Mouse (Mus musculus): ENCODE measurements around the gene Map7d1. TPM values are rescaled to one million over a fixed set of nuclear protein-coding genes. Genes with fewer than 3 reads are reported as not detected.

The Map7d1 gene
- 59.9 and 60.4 TPM in 2 replicates for polyA plus RNA-seq (2015; fragmentation: Nextera tagmentation; extraction: Ambion mirVana)

GRCm38 (mm10) chr4:126256131-126256791 is at the start of gene Map7d1:
Gene Map7d1 (minus strand): TSS chr4:126256343.
- peak within 1 kb of the TSS; percentile 88 for H3K4me2 ChIP-seq (replicated peaks)
- peaks cover 81% of the 10 kb centered on the region for H3K4me1 ChIP-seq
- H3K27me3 ChIP-seq = no peaks in the 10 kb centered on the region
- ATAC-seq (ENCODE audit: insufficient number of reproducible peaks, low FRiP score, low TSS enrichment, low read depth) = peak; percentile 85
- H3K4me3 ChIP-seq (replicated peaks) = peak within 1 kb of the TSS; percentile 95
- H3K36me3 ChIP-seq = no peaks in the 10 kb centered on the region
- no peaks in the 10 kb centered on the region for H3K9me3 ChIP-seq (replicated peaks)
- peak within 1 kb of the TSS; percentile 93 for H3K9ac ChIP-seq
- WGBS = under 1% methylated on average over 59 of the region's 59 CpGs
- H3K27ac ChIP-seq (replicated peaks) = peak within 1 kb of the TSS; percentile 94

DNA sequence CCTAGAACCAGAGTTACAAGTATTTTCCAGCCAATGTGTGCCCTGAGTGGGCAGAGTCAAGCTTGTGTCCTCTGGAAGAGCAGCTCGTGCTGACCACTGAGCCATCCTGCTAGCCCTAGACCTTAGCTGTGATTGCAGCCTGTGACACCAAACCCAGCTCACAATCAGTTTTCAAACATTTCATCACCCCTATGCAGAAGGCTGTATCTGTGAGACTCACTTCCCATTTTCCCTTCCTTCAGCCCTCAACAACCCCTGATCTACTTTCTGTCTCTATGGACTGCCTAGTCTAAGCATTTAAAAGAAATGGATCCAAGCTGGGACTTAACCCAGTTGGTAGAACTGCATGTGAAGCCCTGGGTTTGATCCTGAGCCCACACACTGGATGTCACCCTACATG is 49.3 kb upstream of the Map7d1 start:
- H3K36me3 ChIP-seq = no peaks in the 10 kb centered on the region
- H3K4me3 ChIP-seq (replicated peaks) = no peak overlapping the region
- H3K27me3 ChIP-seq = peaks cover 17% of the 10 kb centered on the region
- WGBS = 79% methylated on average over 1 of the region's 1 CpGs
- no peak overlapping the region for H3K9ac ChIP-seq
- H3K27ac ChIP-seq (replicated peaks) = no peak overlapping the region
- peaks cover 25% of the 10 kb centered on the region for H3K4me1 ChIP-seq
- ATAC-seq (ENCODE audit: insufficient number of reproducible peaks, low FRiP score, low TSS enrichment, low read depth) = no peak
- no peak overlapping the region for H3K4me2 ChIP-seq (replicated peaks)
- H3K9me3 ChIP-seq (replicated peaks) = no peaks in the 10 kb centered on the region

GRCm38 (mm10) chr4:126303877-126304276 is 47.7 kb upstream of the Map7d1 start:
- H3K27me3 ChIP-seq = peaks cover 25% of the 10 kb centered on the region
- peaks cover 26% of the 10 kb centered on the region for H3K4me1 ChIP-seq
- ATAC-seq (ENCODE audit: insufficient number of reproducible peaks, low FRiP score, low TSS enrichment, low read depth) = no peak
- H3K36me3 ChIP-seq = no peaks in the 10 kb centered on the region
- no peak overlapping the region for H3K4me2 ChIP-seq (replicated peaks)
- no peak overlapping the region for H3K27ac ChIP-seq (replicated peaks)
- no peaks in the 10 kb centered on the region for H3K9me3 ChIP-seq (replicated peaks)
- WGBS = 65% methylated on average over 4 of the region's 4 CpGs
- no peak overlapping the region for H3K9ac ChIP-seq
- H3K4me3 ChIP-seq (replicated peaks) = no peak overlapping the region

GRCm38 (mm10) chr4:126301584-126302309 is 45.6 kb upstream of the Map7d1 start:
- H3K4me3 ChIP-seq (replicated peaks) = peak overlapping the region; percentile 38
- peaks cover 36% of the 10 kb centered on the region for H3K4me1 ChIP-seq
- H3K4me2 ChIP-seq (replicated peaks) = peak overlapping the region; percentile 70
- H3K27ac ChIP-seq (replicated peaks) = peak overlapping the region; percentile 65
- 15% methylated on average over 27 of the region's 27 CpGs for WGBS
- peaks cover 25% of the 10 kb centered on the region for H3K27me3 ChIP-seq
- no peaks in the 10 kb centered on the region for H3K9me3 ChIP-seq (replicated peaks)
- ATAC-seq (ENCODE audit: insufficient number of reproducible peaks, low FRiP score, low TSS enrichment, low read depth) = no peak; the same call in 1 of the 2 replicates
- H3K9ac ChIP-seq = no peak overlapping the region
- H3K36me3 ChIP-seq = no peaks in the 10 kb centered on the region; the same call in 1 of the 2 replicates

GRCm38 (mm10) chr4:126300916-126301583 is 44.9 kb upstream of the Map7d1 start:
- Histone ChIP-seq H3K4me2 (replicated peaks) (peak overlapping the region; percentile 70), H3K27me3 (peaks cover 25% of the 10 kb centered on the region), H3K9me3 (replicated peaks) (no peaks in the 10 kb centered on the region), H3K4me3 (replicated peaks) (peak overlapping the region; percentile 38), H3K36me3 (no peaks in the 10 kb centered on the region; the same call in 1 of the 2 replicates), H3K9ac (peak overlapping the region; percentile 18; the same call in 1 of the 2 replicates), H3K27ac (replicated peaks) (peak overlapping the region; percentile 65), H3K4me1 (peaks cover 43% of the 10 kb centered on the region)
- 2% methylated on average over 50 of the region's 50 CpGs for WGBS
- peak; percentile 78 for ATAC-seq (ENCODE audit: insufficient number of reproducible peaks, low FRiP score, low TSS enrichment, low read depth)

DNA sequence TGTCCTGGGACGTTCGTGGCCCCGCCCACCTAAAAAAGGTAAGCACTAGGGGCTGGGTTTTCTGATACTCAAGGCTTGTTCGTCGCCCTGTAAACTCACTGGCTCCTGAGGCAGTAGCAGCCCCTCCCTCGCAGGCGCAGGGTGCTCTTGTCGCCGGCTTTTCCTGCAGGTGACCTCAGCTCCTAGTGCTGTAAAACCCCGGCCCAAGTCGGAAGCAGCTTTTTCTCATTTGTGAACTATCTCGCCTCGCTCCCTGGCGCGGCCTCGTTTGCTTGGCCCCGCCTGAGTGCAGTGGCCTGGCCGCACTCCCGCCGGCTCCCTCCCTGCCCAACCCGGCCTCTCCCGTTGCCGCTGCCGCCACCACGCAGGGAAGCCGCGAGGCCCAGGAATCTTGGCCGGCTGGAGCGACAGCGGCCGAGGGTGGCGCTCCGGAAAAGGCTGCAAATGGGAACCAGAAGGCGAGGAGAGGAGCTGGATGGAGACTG is 40.5 kb upstream of the Map7d1 start:
- no peaks in the 10 kb centered on the region for H3K9me3 ChIP-seq (replicated peaks)
- WGBS = under 1% methylated on average over 34 of the region's 34 CpGs
- peaks cover 38% of the 10 kb centered on the region for H3K4me1 ChIP-seq
- peaks cover 18% of the 10 kb centered on the region for H3K27me3 ChIP-seq
- H3K4me3 ChIP-seq (replicated peaks) = peak overlapping the region; percentile 35
- ATAC-seq (ENCODE audit: insufficient number of reproducible peaks, low FRiP score, low TSS enrichment, low read depth) = peak; percentile 18; the same call in 1 of the 2 replicates
- peak overlapping the region; percentile 1; the same call in 1 of the 2 replicates for H3K9ac ChIP-seq
- peak overlapping the region; percentile 70 for H3K4me2 ChIP-seq (replicated peaks)
- no peaks in the 10 kb centered on the region; the same call in 1 of the 2 replicates for H3K36me3 ChIP-seq
- H3K27ac ChIP-seq (replicated peaks) = peak overlapping the region; percentile 67

DNA sequence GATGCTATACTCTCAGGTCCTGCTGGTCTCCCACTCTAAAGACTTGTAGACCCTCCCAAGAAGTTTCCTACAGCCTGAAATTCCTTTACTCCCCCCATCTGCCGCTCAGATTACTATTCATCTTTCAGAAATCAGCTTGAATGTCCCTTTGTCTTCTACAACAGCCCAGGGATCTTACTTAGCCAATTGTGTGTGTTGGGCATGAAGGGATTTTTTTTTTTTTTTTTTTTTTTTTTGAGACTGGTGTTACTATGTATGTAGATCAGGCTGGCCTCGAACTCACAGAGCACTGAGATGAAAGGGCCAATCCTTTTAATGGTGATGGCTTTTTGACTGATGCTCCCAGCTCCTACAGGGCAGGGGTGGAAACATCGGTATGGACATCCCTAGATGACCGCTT is 39.8 kb upstream of the Map7d1 start:
- no peaks in the 10 kb centered on the region for H3K9me3 ChIP-seq (replicated peaks)
- no peak overlapping the region for H3K4me3 ChIP-seq (replicated peaks)
- ATAC-seq (ENCODE audit: insufficient number of reproducible peaks, low FRiP score, low TSS enrichment, low read depth) = no peak
- no peaks in the 10 kb centered on the region; the same call in 1 of the 2 replicates for H3K36me3 ChIP-seq
- peaks cover 38% of the 10 kb centered on the region for H3K4me1 ChIP-seq
- no peak overlapping the region for H3K9ac ChIP-seq
- H3K27ac ChIP-seq (replicated peaks) = peak overlapping the region; percentile 67; the same call in 1 of the 2 replicates
- H3K4me2 ChIP-seq (replicated peaks) = no peak overlapping the region
- H3K27me3 ChIP-seq = peaks cover 13% of the 10 kb centered on the region
- 44% methylated on average over 4 of the region's 4 CpGs for WGBS

GRCm38 (mm10) chr4:126295152-126295551 is 39.0 kb upstream of the Map7d1 start:
- H3K27ac ChIP-seq (replicated peaks) = no peak overlapping the region

DNA sequence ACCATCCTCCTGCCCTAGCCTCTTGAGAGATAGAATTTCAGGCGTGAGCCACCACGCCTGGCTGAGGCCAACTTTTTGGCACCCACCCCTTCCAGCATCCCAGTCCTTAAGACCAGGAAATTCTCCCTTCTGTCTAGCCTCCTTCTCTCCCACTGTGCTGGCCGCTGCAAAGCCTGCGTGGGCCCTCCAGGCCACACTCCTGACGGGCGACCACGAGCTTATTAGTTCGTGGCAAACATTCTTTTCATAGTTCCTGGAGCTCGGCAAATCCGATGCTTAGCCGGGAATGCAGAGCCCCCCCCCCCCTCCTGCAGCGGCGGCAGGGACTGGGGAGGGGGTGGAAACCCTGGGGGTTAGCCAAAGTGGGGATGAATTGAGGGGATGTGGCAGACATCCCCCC is 35.1 kb upstream of the Map7d1 start:
- WGBS = 9% methylated on average over 13 of the region's 13 CpGs
- peak overlapping the region; percentile 10 for H3K4me2 ChIP-seq (replicated peaks)
- H3K9ac ChIP-seq = no peak overlapping the region
- peaks cover 35% of the 10 kb centered on the region for H3K4me1 ChIP-seq
- H3K9me3 ChIP-seq (replicated peaks) = no peaks in the 10 kb centered on the region
- ATAC-seq (ENCODE audit: insufficient number of reproducible peaks, low FRiP score, low TSS enrichment, low read depth) = 0 out of 2 replicates have a peak, but pooled peaks have one; percentile 8
- peaks cover 12% of the 10 kb centered on the region for H3K27me3 ChIP-seq
- no peak overlapping the region for H3K4me3 ChIP-seq (replicated peaks)
- no peaks in the 10 kb centered on the region for H3K36me3 ChIP-seq
- no peak overlapping the region; the same call in 1 of the 2 replicates for H3K27ac ChIP-seq (replicated peaks)

More at GRCm38 (mm10) chr4:126295152-126295551, 39.0 kb upstream of the Map7d1 start:
- Histone ChIP-seq H3K36me3 (no peaks in the 10 kb centered on the region; the same call in 1 of the 2 replicates), H3K4me2 (replicated peaks) (no peak overlapping the region), H3K4me1 (peaks cover 38% of the 10 kb centered on the region), H3K9ac (no peak overlapping the region), H3K9me3 (replicated peaks) (no peaks in the 10 kb centered on the region), H3K27me3 (peaks cover 6% of the 10 kb centered on the region), H3K4me3 (replicated peaks) (no peak overlapping the region)
- WGBS = 71% methylated on average over 6 of the region's 6 CpGs
- no peak for ATAC-seq (ENCODE audit: insufficient number of reproducible peaks, low FRiP score, low TSS enrichment, low read depth)

- no peak overlapping the region for H3K4me2 ChIP-seq (replicated peaks)
- no peaks in the 10 kb centered on the region for H3K9me3 ChIP-seq (replicated peaks)
- no peak overlapping the region for H3K4me3 ChIP-seq (replicated peaks)
- peaks cover 35% of the 10 kb centered on the region for H3K4me1 ChIP-seq
- no peak overlapping the region for H3K27ac ChIP-seq (replicated peaks)
- ATAC-seq (ENCODE audit: insufficient number of reproducible peaks, low FRiP score, low TSS enrichment, low read depth) = no peak
- WGBS = 75% methylated on average over 8 of the region's 8 CpGs
- no peaks in the 10 kb centered on the region for H3K36me3 ChIP-seq
- peaks cover 16% of the 10 kb centered on the region for H3K27me3 ChIP-seq
- no peak overlapping the region for H3K9ac ChIP-seq
These were observed 34.2 kb upstream of the Map7d1 start for GRCm38 (mm10) chr4:126290314-126290713.

All from embryonic facial prominence, embryonic 15.5 days (tissue).